Mouse (Mus musculus) cerebellum, adult 8-10 months (tissue): ENCODE results near the gene Slc39a11.
A peak's percentile ranks its signal among the peaks of the same experiment; 100 is the strongest.

Experiments used
- DNase-seq: peaks from one replicate; pipeline ENCODE4 v3.0.0; 2022

Gene Slc39a11

GRCm38 (mm10) chr11:113327499-113328062 lies 322.3 kb downstream of the Slc39a11 start:
- no peak for DNase-seq

- peak; percentile 37 for DNase-seq
Measured at GRCm38 (mm10) chr11:113326387-113327011, 323.4 kb downstream of the Slc39a11 start.

- DNase-seq, result no peak
Measured at GRCm38 (mm10) chr11:113321601-113322000, 328.3 kb downstream of the Slc39a11 start.

GRCm38 (mm10) chr11:113309265-113309951 lies 340.5 kb downstream of the Slc39a11 start:
- no peak for DNase-seq

GRCm38 (mm10) chr11:113308256-113308941 lies 341.5 kb downstream of the Slc39a11 start:
- no peak for DNase-seq

GRCm38 (mm10) chr11:113303204-113303603 lies 346.7 kb downstream of the Slc39a11 start:
- no peak for DNase-seq

GRCm38 (mm10) chr11:113299492-113299891 lies 350.4 kb downstream of the Slc39a11 start:
- DNase-seq, result no peak

GRCm38 (mm10) chr11:113297765-113298164 lies 352.1 kb downstream of the Slc39a11 start:
- DNase-seq, result peak; percentile 66

GRCm38 (mm10) chr11:113296912-113297625 lies 352.8 kb downstream of the Slc39a11 start:
- DNase-seq, result no peak

GRCm38 (mm10) chr11:113296162-113296561 lies 353.7 kb downstream of the Slc39a11 start:
- DNase-seq, result peak; percentile 40

GRCm38 (mm10) chr11:113294518-113294917 lies 355.4 kb downstream of the Slc39a11 start:
- no peak for DNase-seq

- no peak for DNase-seq
Measured at GRCm38 (mm10) chr11:113292906-113293614, 356.8 kb downstream of the Slc39a11 start.

- no peak for DNase-seq
Measured at GRCm38 (mm10) chr11:113291781-113292714, 357.8 kb downstream of the Slc39a11 start.

GRCm38 (mm10) chr11:113290911-113291310 lies 359.0 kb downstream of the Slc39a11 start:
- DNase-seq, result no peak

GRCm38 (mm10) chr11:113284951-113285741 lies 364.7 kb downstream of the Slc39a11 start:
- no peak for DNase-seq

- DNase-seq, result no peak
Measured at GRCm38 (mm10) chr11:113283376-113283811, 366.5 kb downstream of the Slc39a11 start.

- no peak for DNase-seq
Measured at GRCm38 (mm10) chr11:113278238-113278637, 371.6 kb downstream of the Slc39a11 start.

- DNase-seq, result no peak
Measured at GRCm38 (mm10) chr11:113277034-113277612, 372.8 kb downstream of the Slc39a11 start.

- no peak for DNase-seq
Measured at GRCm38 (mm10) chr11:113276518-113276917, 373.4 kb downstream of the Slc39a11 start.

- DNase-seq, result no peak
Measured at GRCm38 (mm10) chr11:113274037-113274436, 375.8 kb downstream of the Slc39a11 start.
